Mouse (Mus musculus) frontal cortex, adult (tissue): ENCODE measurements around the gene Oprl1.

Source experiments
- ATAC-seq: cut with Nextera tagmentation; 2 replicates; pipeline ENCODE4 v1.9.2; 2017; ENCODE audit warnings: mild to moderate bottlenecking, moderate library complexity, mixed read lengths; ENCODE audit not compliant: low TSS enrichment

Gene Oprl1

DNA sequence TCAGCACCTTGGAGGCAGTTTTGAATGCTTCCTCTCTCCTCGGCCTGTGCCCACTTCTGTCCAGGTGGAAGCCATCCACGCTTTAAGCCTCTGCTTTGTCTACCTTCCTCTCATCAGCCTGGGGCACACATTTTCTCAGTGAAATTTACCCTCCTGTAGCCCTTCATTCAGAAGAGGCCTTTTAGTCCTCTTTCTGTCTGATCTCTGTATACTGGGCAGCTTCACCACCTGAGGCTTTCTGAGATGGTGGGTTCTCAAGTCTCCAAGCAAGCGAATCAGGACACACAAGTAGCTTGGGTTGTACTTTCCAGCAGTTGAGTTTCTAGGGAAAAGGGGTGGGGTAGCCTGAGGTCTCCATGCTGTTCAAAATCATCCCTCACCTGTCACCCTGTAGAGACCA is 22.5 kb upstream of the Oprl1 start:
- ATAC-seq = no peak

DNA sequence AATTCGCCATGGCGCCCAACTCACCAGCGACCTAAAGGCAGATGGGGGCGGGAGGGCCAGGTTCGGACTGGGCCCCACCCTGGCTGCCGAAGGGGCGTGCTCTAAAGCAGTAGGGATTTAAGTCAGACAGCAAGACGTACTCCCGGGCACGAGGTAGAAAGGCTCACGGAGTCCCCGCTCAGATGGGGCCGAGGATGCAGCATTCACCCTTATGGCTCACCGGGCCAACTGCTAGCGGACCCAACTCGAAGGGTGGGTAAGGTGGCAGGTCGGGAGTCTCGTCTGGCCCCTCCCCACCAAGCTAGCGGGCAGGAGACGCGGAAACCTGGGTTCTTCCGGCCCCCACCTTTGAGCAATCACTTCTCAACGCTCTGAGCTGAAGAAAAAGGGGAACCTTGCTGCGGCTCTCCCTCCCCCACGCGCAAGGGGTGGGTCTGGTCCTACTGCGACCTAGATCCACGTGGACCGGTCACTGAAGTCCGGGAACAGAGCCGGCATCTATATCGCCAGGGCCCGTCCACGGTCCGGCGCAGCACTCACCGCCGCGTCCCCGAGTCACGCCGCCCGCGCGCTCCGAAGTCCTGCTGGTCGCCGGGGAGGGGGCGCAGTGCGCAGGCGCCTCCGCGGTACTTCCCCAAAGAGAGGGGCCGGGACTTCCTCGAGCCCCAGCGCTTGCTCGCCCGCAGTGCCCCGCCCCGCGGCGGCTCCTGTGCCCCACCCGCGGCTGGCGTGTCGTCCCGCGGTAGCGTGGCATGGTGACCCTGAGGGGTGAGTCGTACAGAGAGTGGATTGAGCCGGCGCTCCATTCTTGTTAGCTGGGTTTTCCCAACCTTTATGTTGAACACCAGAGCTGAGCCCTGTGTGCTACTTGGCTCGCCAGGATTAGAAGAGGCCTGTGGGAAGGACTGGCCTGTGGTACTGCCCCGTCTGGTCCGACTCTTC is 21.2 kb upstream of the Oprl1 start, which contains the start of gene Rgs19:
Rgs19 (minus strand) TSS at position 639 of the 942 bp plus-strand sequence.
- ATAC-seq = peak; percentile 53

- no peak for ATAC-seq
Measured at GRCm38 (mm10) chr2:181694581-181694980, 20.2 kb upstream of the Oprl1 start.

DNA sequence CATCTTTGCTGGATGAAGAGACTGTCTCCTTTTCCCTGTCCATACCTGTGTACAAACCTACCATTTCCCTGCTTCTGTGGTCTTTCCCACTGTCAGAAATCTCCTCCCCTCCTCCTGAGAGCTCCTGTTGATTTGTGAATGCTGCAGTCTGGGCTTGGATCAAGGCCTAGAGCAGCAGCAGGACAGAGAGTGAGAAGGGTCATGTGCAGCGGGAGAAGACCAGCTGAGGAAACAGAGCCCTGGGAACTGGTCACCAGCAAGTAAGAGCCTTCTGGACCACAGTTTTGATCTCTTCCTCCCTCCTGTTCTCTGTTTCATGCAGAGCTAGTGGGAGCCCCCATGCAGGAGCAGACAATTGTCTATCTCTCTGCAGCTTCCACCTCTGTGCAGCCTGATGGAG is 19.0 kb upstream of the Oprl1 start:
- no peak for ATAC-seq

DNA sequence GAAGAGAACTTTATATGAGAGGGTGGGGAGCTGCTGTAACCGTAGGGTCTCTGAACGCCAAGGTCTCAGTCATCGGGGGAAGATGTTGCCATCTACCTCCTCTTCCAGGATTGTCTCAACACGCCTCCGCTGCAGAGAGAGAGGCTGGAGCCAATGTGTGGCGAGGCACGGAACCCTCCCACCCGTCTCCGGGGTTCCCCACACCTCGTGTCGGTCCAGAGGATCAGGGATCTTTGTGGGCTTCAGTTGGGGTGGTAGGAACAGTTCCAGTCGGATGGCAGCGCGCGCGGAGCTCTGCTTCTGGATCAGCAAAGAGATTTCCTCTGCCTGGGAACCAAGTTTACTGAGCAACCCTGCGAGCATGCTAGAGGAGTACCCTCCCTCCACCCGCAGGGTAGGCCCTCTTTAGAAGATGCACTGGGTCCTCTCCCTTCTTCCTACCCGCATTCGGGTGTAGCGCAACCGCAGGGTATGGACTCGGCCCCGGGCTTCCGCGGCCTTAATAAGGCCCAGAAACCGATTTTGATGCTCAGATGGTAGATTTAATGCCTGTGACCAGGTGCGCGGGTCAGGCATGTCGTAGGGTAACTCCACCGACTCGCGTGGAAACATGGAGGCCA is 17.9 kb upstream of the Oprl1 start:
- no peak for ATAC-seq

DNA sequence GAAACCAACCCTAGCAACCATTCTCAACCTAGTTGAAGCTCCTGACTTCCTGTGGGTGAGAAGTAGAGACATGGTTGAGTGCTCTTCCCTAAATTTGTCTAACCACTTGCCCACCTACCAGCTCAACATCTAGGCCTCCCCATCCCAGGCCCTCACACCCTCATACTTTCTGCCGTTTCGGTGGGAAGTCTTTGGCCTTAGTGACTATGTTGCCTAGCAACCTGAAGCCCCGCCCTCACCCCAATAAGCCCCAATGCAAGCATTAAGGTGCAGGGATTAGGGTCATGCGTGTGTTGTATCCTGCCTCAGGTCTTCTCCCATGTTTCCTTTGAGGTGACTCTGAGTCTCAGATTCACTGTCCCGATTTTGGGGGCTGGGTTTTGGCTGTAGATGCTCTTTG is 16.6 kb upstream of the Oprl1 start, which contains the start of gene Lkaaear1:
Lkaaear1 (minus strand) TSS at position 202 of the 400 bp plus-strand sequence.
- ATAC-seq = no peak

- no peak for ATAC-seq
Measured at GRCm38 (mm10) chr2:181706668-181707067, 8.1 kb upstream of the Oprl1 start.

GRCm38 (mm10) chr2:181713749-181714148 is 1.1 kb upstream of the Oprl1 start:
- peak; percentile 79 for ATAC-seq

DNA sequence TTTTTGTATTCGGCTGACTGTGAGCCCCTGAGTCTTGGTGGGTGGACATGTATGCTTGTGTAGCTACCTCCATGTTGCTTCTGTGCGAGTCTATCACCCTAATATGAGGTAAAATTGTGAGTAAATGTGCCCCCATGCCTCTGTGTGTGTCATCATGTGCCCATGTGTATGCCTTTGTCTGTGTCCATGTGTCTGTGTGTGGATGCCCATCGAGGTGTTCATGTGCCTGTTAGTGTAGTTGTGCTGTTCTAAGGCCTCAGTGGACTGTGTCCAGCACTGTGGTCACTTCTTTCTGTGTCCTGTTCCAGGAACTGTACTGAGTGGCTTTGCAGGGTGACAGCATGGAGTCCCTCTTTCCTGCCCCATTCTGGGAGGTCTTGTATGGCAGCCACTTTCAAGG is 566 bp downstream of the Oprl1 start:
- peak; percentile 24 for ATAC-seq

DNA sequence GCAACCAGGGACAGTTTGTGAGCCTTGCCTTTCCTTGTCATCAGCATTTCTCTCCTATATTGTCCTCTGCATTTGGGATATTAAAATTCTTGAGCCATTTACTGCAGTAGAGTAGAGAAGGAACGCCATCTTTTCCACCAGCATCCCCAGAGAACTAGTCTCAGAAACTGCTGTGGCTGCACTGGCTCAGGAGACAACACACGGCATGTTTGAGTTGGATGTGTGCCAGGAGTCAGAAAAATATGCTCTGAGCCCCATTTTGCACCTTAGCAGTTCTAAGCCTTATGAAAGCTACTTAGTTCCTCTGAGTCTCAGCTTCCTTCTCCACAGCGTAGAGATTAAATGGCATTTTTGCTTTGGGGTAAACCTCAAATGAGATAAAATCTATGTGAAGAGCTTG is 2.2 kb downstream of the Oprl1 start:
- no peak for ATAC-seq

DNA sequence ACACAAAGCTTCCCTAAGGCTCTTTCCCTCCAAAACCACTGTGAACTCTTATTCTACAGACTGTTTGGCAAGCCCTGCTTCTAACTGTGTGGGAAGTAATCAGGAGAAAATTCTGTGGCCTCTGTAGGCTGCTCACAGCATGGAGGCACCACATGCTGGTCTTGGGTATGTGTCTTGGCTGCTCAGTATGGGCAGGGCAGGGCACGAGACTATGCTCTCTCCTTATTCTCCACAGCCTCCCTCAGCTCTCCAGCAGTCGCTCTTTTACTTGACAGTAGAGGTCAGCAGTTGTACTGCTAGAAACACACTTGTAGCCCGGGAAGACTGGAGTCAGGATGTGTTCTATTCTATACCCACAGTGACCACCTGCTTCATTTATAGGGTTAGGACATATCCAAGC is 5.2 kb downstream of the Oprl1 start:
- no peak for ATAC-seq

DNA sequence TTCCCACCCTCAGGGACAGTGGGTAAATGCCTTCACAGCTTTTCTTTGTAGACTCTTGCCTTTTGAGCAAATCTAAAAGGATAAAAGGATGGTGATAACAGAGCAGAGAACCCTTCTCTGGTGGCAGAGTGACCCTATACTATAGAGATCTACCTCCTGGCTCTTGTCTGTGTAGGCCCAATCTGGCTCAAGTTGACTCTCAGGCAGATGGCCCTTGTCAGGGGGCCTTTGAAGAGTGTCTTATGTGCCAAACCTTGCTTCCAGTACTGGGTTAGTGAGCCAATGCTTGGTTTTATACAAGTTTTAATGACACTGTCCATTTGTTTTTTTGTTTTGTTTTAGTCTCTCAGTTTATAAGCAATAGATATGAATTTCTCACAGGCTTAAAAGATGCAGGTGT is 6.4 kb downstream of the Oprl1 start:
- no peak for ATAC-seq

GRCm38 (mm10) chr2:181722213-181722612 is 7.4 kb downstream of the Oprl1 start:
- peak; percentile 62; the same call in 1 of the 2 replicates for ATAC-seq

DNA sequence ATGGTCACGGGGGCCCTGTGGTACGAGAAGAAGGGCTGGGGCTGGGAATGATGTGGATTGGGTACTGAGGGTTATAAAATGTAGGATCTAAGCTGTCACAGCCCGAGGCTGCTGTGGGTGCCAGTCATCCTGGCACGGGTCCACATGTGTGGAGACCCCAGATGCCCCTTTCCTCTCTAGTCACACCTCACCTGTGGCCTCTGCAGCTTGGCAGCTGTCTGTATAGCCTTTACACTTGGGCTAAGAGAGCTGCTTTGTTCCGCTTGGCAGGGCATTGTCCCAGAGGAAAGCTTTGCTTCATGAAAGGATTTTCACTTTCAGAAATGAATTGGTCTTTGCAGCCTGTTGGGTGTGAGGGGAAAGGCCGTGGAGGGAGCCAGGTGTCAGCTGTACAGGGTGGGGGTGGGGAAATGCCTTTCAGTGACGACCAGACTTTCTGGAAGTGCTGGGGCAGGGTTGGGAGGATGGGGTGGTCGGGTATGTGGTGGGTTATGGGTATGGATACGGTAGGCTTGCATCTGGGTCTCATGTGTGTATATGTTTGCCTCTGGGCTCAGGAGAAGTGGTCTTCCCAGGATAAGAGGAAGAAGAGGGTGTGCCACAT is 12.9 kb downstream of the Oprl1 start:
- ATAC-seq = no peak

GRCm38 (mm10) chr2:181730051-181730450 is 15.2 kb downstream of the Oprl1 start:
- no peak for ATAC-seq

- ATAC-seq = no peak
Measured at GRCm38 (mm10) chr2:181752626-181753025, 37.8 kb downstream of the Oprl1 start.

- ATAC-seq = no peak
Measured at GRCm38 (mm10) chr2:181758147-181758725, 43.4 kb downstream of the Oprl1 start.

DNA sequence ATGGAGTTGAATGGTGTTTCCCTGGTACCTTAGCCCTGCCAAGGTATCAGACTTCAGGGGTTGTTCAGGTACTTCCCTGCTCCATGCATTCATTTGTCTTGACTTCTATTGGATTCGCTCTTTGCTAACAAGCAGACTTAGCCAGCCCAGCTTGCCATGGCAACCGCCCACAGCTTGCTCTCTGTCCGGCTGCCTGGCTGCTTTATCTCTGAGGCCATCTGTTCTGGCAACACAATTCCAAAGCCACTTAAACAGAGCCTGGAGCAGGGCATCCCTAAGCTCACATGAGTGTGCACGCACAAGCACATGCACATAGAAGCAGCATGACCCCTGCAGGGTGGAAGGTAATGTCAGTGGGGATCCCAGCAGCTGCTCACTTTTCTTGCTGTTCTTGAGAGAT is 44.2 kb downstream of the Oprl1 start:
- peak; percentile 80 for ATAC-seq

DNA sequence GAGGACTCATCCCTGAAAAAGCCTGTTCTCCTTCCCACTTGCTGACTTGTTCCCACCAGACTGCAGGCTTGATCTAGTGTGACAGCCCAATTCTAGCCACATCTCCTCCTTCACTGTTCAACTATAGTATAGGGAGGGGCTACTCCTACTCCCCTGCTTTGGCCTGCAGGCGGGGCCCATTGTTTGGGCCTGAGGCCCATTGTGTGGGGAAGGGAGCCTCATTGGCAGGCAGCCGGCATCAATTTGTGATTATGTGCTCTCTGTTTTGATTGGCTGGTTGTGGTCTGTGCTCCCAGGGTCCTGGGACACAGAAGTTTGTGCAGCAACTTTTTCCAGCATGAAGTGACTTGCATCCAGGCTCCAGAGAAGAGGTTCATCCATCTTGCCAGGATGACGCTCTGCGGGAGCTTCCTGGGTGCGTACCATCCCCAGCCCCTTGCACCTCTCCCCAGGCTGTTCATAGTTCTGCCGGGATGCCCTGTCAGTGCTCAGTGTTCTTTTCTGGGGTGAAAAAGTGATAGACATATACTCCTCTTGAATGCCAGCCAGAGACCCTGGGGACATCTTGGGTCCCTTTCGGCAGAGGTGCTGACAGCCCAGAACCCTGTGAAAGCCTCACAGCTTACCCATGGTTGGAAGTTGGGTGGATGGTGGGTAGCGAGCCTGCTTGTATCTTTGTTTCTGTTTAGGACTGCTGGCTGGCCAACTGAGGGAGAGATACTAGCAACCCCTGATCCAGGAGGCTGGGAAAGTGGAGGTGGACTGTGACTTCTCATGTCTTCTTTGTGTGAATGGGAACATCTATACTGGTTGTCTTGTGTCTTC is 48.4 kb downstream of the Oprl1 start, which contains the start of gene Myt1:
Myt1 (plus strand) TSS at position 327 of the 825 bp plus-strand sequence.
- ATAC-seq = no peak

GRCm38 (mm10) chr2:181763886-181764527 is 49.2 kb downstream of the Oprl1 start:
- ATAC-seq = no peak

GRCm38 (mm10) chr2:181764600-181764999 is 49.8 kb downstream of the Oprl1 start:
- no peak for ATAC-seq
